Mouse (Mus musculus) thymus, postnatal 14 days (tissue): ENCODE measurements around the gene Rad51ap2.

Source experiments
- DNase-seq: peaks from one replicate; pipeline ENCODE4 v3.0.0; 2021

The Rad51ap2 gene

GRCm38 (mm10) chr12:11455549-11456194, at the start of gene Rad51ap2:
Gene Rad51ap2 (plus strand): TSS chr12:11456079.
- peak; percentile 44 for DNase-seq

- DNase-seq: no peak
Observed at GRCm38 (mm10) chr12:11407679-11408078, 48.2 kb upstream of the Rad51ap2 start.

GRCm38 (mm10) chr12:11418112-11418511, 37.8 kb upstream of the Rad51ap2 start:
- DNase-seq: no peak

- DNase-seq: no peak
Observed at GRCm38 (mm10) chr12:11427396-11427795, 28.5 kb upstream of the Rad51ap2 start.

- no peak for DNase-seq
Observed at GRCm38 (mm10) chr12:11433126-11433525, 22.8 kb upstream of the Rad51ap2 start.

- DNase-seq: no peak
Observed at GRCm38 (mm10) chr12:11433716-11434115, 22.2 kb upstream of the Rad51ap2 start.

- DNase-seq: no peak
Observed at GRCm38 (mm10) chr12:11434446-11434845, 21.4 kb upstream of the Rad51ap2 start.

GRCm38 (mm10) chr12:11435246-11436022, 20.4 kb upstream of the Rad51ap2 start:
- no peak for DNase-seq

GRCm38 (mm10) chr12:11436023-11436350, 19.9 kb upstream of the Rad51ap2 start:
- no peak for DNase-seq

GRCm38 (mm10) chr12:11436497-11437265, 19.2 kb upstream of the Rad51ap2 start, which contains the start of gene Vsnl1:
Gene Vsnl1 (minus strand): TSS chr12:11436613.
- DNase-seq: no peak

- peak; percentile 28 for DNase-seq
Observed at GRCm38 (mm10) chr12:11437266-11437906, 18.5 kb upstream of the Rad51ap2 start.

- no peak for DNase-seq
Observed at GRCm38 (mm10) chr12:11437907-11438447, 17.9 kb upstream of the Rad51ap2 start.

- DNase-seq: no peak
Observed at GRCm38 (mm10) chr12:11454146-11454545, 1.7 kb upstream of the Rad51ap2 start.

GRCm38 (mm10) chr12:11456213-11456612, 334 bp downstream of the Rad51ap2 start:
- no peak for DNase-seq

- no peak for DNase-seq
Observed at GRCm38 (mm10) chr12:11456632-11457031, 753 bp downstream of the Rad51ap2 start.
